Mouse (Mus musculus) left cerebral cortex, postnatal 10 days (tissue): ENCODE measurements at regions not wholly inside any gene's neighbourhood (a gene's known extent, or its start where the extent isn't known, plus 50 kb on each side); places are given as distances from the start of the nearest gene placed in this dataset.
A peak's percentile ranks its signal among the peaks of the same experiment; 100 is the strongest.

Experiments
- DNase-seq, 2 experiments: peaks; one replicate each; pipeline ENCODE4 v3.0.0; 2021 to 2022; ENCODE audit warnings: low spot score in 2 of 2, mixed read lengths in 1 of 2; ENCODE audit errors: extremely low spot score in 1 of 2
- intact Hi-C: fragments of 180-260 bp; cut with DNase I; formaldehyde crosslinking; loops from one replicate; pipeline ENCODE4 v1.15.1; 2025

- intact Hi-C loops, result no loop called here
- peak in 1 of 2 experiments; percentile 34 for DNase-seq
These were observed 177.3 kb upstream of the Mvb12b start for GRCm38 (mm10) chr2:34065090-34065489.

- no peak for DNase-seq
- intact Hi-C loops, result no loop called here
These were observed 168.8 kb upstream of the Mvb12b start for GRCm38 (mm10) chr2:34056552-34056951.

- intact Hi-C loops, result no loop called here
- DNase-seq, result no peak
These were observed 155.3 kb upstream of the Mvb12b start for GRCm38 (mm10) chr2:34043064-34043463.

- intact Hi-C loops, result no loop called here
- no peak for DNase-seq
These were observed 154.6 kb upstream of the Mvb12b start for GRCm38 (mm10) chr2:34042336-34042735.

- DNase-seq, result no peak
- intact Hi-C loops, result no loop called here
These were observed 151.2 kb upstream of the Mvb12b start for GRCm38 (mm10) chr2:34038982-34039381.

- DNase-seq, result no peak
- intact Hi-C loops, result no loop called here
These were observed 145.5 kb upstream of the Mvb12b start for GRCm38 (mm10) chr2:34033212-34033611.

GRCm38 (mm10) chr2:34031421-34031820, 143.7 kb upstream of the Mvb12b start:
- no peak for DNase-seq
- intact Hi-C loops, result no loop called here

GRCm38 (mm10) chr2:34031001-34031412, 143.3 kb upstream of the Mvb12b start:
- intact Hi-C loops, result no loop called here
- DNase-seq, result no peak

- intact Hi-C loops, result no loop called here
- DNase-seq, result no peak
These were observed 139.7 kb upstream of the Mvb12b start for GRCm38 (mm10) chr2:34027445-34027844.

GRCm38 (mm10) chr2:34026566-34027360, 139.0 kb upstream of the Mvb12b start:
- DNase-seq, result no peak
- intact Hi-C loops, result no loop called here

GRCm38 (mm10) chr2:34025715-34026360, 138.1 kb upstream of the Mvb12b start:
- intact Hi-C loops, result no loop called here
- DNase-seq, result no peak

- DNase-seq, result no peak
- intact Hi-C loops, result no loop called here
These were observed 129.4 kb upstream of the Mvb12b start for GRCm38 (mm10) chr2:34017142-34017453.

GRCm38 (mm10) chr2:34016350-34017141, 128.8 kb upstream of the Mvb12b start:
- intact Hi-C loops, result no loop called here
- DNase-seq, result no peak

GRCm38 (mm10) chr2:34015640-34015995, 127.9 kb upstream of the Mvb12b start:
- DNase-seq, result no peak
- intact Hi-C loops, result no loop called here

GRCm38 (mm10) chr2:34014868-34015639, 127.3 kb upstream of the Mvb12b start:
- DNase-seq, result no peak
- intact Hi-C loops, result no loop called here

- DNase-seq, result no peak
- intact Hi-C loops, result no loop called here
These were observed 122.4 kb upstream of the Mvb12b start for GRCm38 (mm10) chr2:34010166-34010565.

GRCm38 (mm10) chr2:34007916-34008315, 120.2 kb upstream of the Mvb12b start:
- intact Hi-C loops, result no loop called here
- no peak for DNase-seq

GRCm38 (mm10) chr2:33997106-33997505, 109.4 kb upstream of the Mvb12b start:
- intact Hi-C loops, result no loop called here
- no peak for DNase-seq

- no peak for DNase-seq
- intact Hi-C loops, result no loop called here
These were observed 108.6 kb upstream of the Mvb12b start for GRCm38 (mm10) chr2:33996331-33996730.
